Mouse (Mus musculus): Measurements from ENCODE around the gene Clmn. TPM values are rescaled to one million over a fixed set of nuclear protein-coding genes. Genes with fewer than 3 reads are reported as not detected.

The Clmn gene
- polyA plus RNA-seq, 1 experiment, result 21.3 TPM

DNA sequence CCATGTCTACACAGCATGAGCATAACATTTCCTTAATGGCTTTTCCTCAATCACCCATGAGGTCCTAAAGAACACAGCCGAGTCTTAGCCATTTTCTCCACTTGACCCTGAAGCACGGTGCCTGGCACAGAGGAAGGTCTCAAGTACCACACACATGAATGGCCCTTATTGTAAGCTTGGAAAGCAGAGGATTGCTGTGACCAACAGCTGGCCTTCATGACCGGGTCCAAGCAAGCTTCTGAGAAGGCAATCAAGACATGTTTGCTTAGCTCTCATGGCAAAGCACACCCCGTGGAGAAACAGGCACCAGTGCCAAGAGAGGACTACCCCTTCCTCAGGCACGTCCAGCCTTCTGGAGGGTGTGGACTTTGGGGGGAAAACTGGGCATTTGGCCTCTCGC lies 3.0 kb upstream of the Clmn start:
- H3K4me3 ChIP-seq (ENCODE audit: insufficient read depth, low read depth, low read length), result no peak overlapping the region
- DNase-seq, result no peak
- TF ChIP-seq POLR2A (IDR thresholded peaks at IDR 0.05; ENCODE audit: low read depth, low read length) (no peak), CTCF (conservative IDR thresholded peaks at IDR 0.05; ENCODE audit: insufficient read depth, insufficient read length, low read depth, low read length) (no peak)
- H3K27ac ChIP-seq (ENCODE audit: insufficient read depth, low read depth, low read length), result no peak overlapping the region
- peaks cover 8% of the 10 kb centered on the region; the same call in 1 of the 2 replicates for H3K4me1 ChIP-seq (ENCODE audit: control insufficient read depth, insufficient read depth, low read length)
- 65% methylated on average over 6 of the region's 6 CpGs for WGBS
- no peaks in the 10 kb centered on the region for H3K36me3 ChIP-seq (ENCODE audit: control insufficient read depth, insufficient read depth, low read length)
- H3K27me3 ChIP-seq (replicated peaks; ENCODE audit: control insufficient read depth, insufficient read depth, low read length), result no peaks in the 10 kb centered on the region

DNA sequence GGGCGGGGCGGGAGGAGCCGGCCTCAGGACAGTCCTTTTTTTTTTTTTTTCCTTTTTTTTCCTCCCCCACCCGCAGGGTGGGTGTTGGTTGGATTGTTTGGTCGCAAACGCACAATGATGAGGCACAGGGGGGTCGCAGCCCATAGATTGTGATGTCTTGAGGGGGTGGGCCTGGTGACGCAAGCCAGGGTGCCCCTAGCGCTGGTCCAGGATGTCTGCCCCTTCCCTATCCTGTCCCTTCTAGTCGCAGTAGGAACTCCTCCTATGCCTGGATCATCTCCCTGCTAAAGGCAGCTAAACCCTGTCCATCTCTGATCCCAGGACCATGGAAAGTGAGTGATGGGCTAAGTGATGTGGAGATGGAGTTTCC lies 275 bp upstream of the Clmn start:
- no peak for DNase-seq
- peak overlapping the region; percentile 92 for H3K4me3 ChIP-seq (ENCODE audit: insufficient read depth, low read depth, low read length)
- no peaks in the 10 kb centered on the region for H3K36me3 ChIP-seq (ENCODE audit: control insufficient read depth, insufficient read depth, low read length)
- H3K27ac ChIP-seq (ENCODE audit: insufficient read depth, low read depth, low read length), result peak overlapping the region; percentile 43; the same call in 1 of the 2 replicates
- H3K4me1 ChIP-seq (ENCODE audit: control insufficient read depth, insufficient read depth, low read length), result peaks cover 24% of the 10 kb centered on the region
- no peaks in the 10 kb centered on the region for H3K27me3 ChIP-seq (replicated peaks; ENCODE audit: control insufficient read depth, insufficient read depth, low read length)
- TF ChIP-seq CTCF (conservative IDR thresholded peaks at IDR 0.05; ENCODE audit: insufficient read depth, insufficient read length, low read depth, low read length) (no peak), POLR2A (IDR thresholded peaks at IDR 0.05; ENCODE audit: low read depth, low read length) (no peak)
- 1% methylated on average over 8 of the region's 10 CpGs for WGBS

DNA sequence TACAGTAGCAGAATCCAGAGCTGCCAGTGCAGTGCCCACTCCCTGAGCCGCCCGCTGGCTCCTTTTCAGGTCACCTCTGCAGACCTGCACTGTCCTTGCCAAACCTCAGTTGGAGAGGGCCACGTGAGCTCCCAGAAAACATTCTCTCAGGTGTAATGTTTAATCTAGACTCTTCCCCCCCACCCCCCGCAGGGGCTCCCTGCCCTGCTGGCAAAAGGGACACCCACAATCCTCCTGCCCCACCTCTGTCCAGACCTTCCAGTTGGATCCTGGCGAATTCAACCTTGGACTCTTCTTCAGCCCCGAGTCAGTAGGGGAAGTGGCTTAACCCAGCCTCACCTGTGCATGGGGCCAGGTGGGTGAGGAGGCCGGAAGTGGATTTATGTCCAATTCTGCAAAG lies 1.2 kb downstream of the Clmn start:
- TF ChIP-seq POLR2A (IDR thresholded peaks at IDR 0.05; ENCODE audit: low read depth, low read length) (no peak), CTCF (conservative IDR thresholded peaks at IDR 0.05; ENCODE audit: insufficient read depth, insufficient read length, low read depth, low read length) (no peak)
- Histone ChIP-seq H3K4me3 (ENCODE audit: insufficient read depth, low read depth, low read length) (peak overlapping the region; percentile 92), H3K27ac (ENCODE audit: insufficient read depth, low read depth, low read length) (peak overlapping the region; percentile 86), H3K4me1 (ENCODE audit: control insufficient read depth, insufficient read depth, low read length) (peaks cover 37% of the 10 kb centered on the region), H3K36me3 (ENCODE audit: control insufficient read depth, insufficient read depth, low read length) (no peaks in the 10 kb centered on the region), H3K27me3 (replicated peaks; ENCODE audit: control insufficient read depth, insufficient read depth, low read length) (no peaks in the 10 kb centered on the region)
- 42% methylated on average over 7 of the region's 7 CpGs for WGBS
- peak; percentile 96 for DNase-seq

DNA sequence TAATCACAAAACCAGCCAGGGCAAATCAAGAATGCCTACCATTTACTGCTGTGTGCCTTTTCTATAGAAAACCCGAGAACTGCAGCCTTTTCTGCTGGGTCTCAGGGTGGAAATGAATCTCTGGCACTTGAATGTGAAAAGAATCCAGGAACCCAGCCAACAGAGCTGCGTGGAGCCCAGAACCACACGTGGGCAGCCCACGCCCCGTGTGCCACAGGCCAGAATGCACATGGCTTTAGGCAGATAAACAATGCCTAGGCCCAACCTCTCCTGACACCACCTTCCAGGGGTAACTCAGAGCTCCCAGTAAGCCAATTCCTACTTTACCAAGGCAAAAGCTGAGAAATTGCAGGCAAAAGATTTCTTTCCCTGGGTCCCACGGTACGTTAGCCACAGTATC lies 5.7 kb downstream of the Clmn start:
- Histone ChIP-seq H3K36me3 (ENCODE audit: control insufficient read depth, insufficient read depth, low read length) (no peaks in the 10 kb centered on the region), H3K4me3 (ENCODE audit: insufficient read depth, low read depth, low read length) (no peak overlapping the region), H3K27me3 (replicated peaks; ENCODE audit: control insufficient read depth, insufficient read depth, low read length) (no peaks in the 10 kb centered on the region), H3K4me1 (ENCODE audit: control insufficient read depth, insufficient read depth, low read length) (peaks cover 50% of the 10 kb centered on the region), H3K27ac (ENCODE audit: insufficient read depth, low read depth, low read length) (peak overlapping the region; percentile 11)
- DNase-seq, result peak; percentile 52
- WGBS, result 39% methylated on average over 7 of the region's 7 CpGs
- no peak for TF ChIP-seq POLR2A (IDR thresholded peaks at IDR 0.05; ENCODE audit: low read depth, low read length)
- TF ChIP-seq CTCF (conservative IDR thresholded peaks at IDR 0.05; ENCODE audit: insufficient read depth, insufficient read length, low read depth, low read length), result no peak

DNA sequence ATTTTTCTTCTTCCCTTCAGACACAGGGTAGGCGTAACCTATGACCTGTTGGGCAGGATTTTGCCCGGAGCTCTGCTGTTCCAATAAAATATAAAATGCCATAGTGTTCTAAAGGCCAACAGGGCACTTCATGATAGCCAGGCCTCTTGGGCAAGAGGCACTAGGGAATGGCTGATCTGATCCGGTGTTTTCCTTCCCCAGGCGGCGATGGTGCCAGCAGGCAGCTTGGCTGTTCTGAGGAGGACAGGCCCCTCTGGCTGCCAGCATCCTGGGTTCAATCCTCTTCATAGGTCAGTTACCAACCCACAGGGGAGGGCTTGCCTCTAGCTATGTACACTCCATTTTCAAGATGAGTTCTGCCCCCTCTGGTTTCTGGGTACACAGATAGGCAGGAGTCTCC lies 6.1 kb downstream of the Clmn start:
- Histone ChIP-seq H3K36me3 (ENCODE audit: control insufficient read depth, insufficient read depth, low read length) (no peaks in the 10 kb centered on the region), H3K4me3 (ENCODE audit: insufficient read depth, low read depth, low read length) (no peak overlapping the region), H3K27me3 (replicated peaks; ENCODE audit: control insufficient read depth, insufficient read depth, low read length) (no peaks in the 10 kb centered on the region), H3K4me1 (ENCODE audit: control insufficient read depth, insufficient read depth, low read length) (peaks cover 50% of the 10 kb centered on the region), H3K27ac (ENCODE audit: insufficient read depth, low read depth, low read length) (peak overlapping the region; percentile 11)
- 46% methylated on average over 5 of the region's 5 CpGs for WGBS
- TF ChIP-seq POLR2A (IDR thresholded peaks at IDR 0.05; ENCODE audit: low read depth, low read length) (no peak), CTCF (conservative IDR thresholded peaks at IDR 0.05; ENCODE audit: insufficient read depth, insufficient read length, low read depth, low read length) (no peak)
- DNase-seq, result peak; percentile 50

DNA sequence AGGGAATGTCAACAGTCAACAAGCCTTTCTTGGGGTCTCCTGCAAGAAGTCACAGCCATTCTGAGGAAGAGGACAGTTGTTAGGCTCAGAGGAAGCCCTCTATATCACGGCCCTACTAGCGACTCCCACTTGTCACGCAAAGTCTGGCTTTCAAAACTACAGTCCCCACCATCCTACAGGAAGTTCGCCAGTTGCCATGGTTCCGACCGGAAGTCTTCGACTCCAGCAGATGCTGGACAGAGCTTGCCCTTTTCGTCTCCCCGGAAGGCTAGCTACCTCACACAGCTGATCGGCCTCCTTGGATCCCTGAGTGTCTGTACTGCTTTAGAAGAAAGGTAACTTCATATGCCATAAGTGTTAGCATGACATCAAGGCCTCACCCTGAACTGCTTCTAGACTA lies 7.3 kb downstream of the Clmn start:
- Histone ChIP-seq H3K4me3 (ENCODE audit: insufficient read depth, low read depth, low read length) (no peak overlapping the region), H3K4me1 (ENCODE audit: control insufficient read depth, insufficient read depth, low read length) (peaks cover 48% of the 10 kb centered on the region), H3K27me3 (replicated peaks; ENCODE audit: control insufficient read depth, insufficient read depth, low read length) (no peaks in the 10 kb centered on the region), H3K36me3 (ENCODE audit: control insufficient read depth, insufficient read depth, low read length) (no peaks in the 10 kb centered on the region), H3K27ac (ENCODE audit: insufficient read depth, low read depth, low read length) (no peak overlapping the region)
- TF ChIP-seq POLR2A (IDR thresholded peaks at IDR 0.05; ENCODE audit: low read depth, low read length), result no peak
- no peak for TF ChIP-seq CTCF (conservative IDR thresholded peaks at IDR 0.05; ENCODE audit: insufficient read depth, insufficient read length, low read depth, low read length)
- DNase-seq, result no peak
- WGBS, result 73% methylated on average over 10 of the region's 10 CpGs

DNA sequence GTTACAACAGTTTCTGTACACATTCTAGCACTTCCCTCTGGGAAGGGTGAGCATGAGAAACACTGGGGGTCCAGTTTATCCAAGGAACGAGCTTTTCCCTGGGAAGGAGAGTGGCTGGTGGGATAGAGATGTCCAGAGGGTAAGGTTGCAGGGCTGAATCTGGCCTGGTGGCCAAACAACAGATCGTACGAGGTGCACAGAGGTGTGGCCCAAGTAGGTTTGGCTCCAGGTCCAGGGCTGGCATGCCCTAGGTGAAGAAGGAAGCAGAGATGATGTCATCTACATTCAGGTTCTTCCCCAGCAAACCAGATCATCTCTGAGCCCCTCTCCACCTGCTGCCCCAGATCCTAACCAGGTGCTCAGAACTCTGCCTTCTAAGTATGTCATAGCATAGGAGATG lies 8.3 kb downstream of the Clmn start:
- Histone ChIP-seq H3K4me3 (ENCODE audit: insufficient read depth, low read depth, low read length) (no peak overlapping the region), H3K36me3 (ENCODE audit: control insufficient read depth, insufficient read depth, low read length) (no peaks in the 10 kb centered on the region), H3K27ac (ENCODE audit: insufficient read depth, low read depth, low read length) (no peak overlapping the region), H3K27me3 (replicated peaks; ENCODE audit: control insufficient read depth, insufficient read depth, low read length) (no peaks in the 10 kb centered on the region), H3K4me1 (ENCODE audit: control insufficient read depth, insufficient read depth, low read length) (peaks cover 47% of the 10 kb centered on the region)
- 34% methylated on average over 3 of the region's 3 CpGs for WGBS
- TF ChIP-seq POLR2A (IDR thresholded peaks at IDR 0.05; ENCODE audit: low read depth, low read length) (no peak), CTCF (conservative IDR thresholded peaks at IDR 0.05; ENCODE audit: insufficient read depth, insufficient read length, low read depth, low read length) (0 out of 2 replicates have a peak, but pooled peaks have one; percentile 5)
- peak; percentile 37 for DNase-seq

Data from kidney, adult 2 months (tissue).